Mouse (Mus musculus): Measurements from ENCODE around the gene Rasa2.

The Rasa2 gene

DNA sequence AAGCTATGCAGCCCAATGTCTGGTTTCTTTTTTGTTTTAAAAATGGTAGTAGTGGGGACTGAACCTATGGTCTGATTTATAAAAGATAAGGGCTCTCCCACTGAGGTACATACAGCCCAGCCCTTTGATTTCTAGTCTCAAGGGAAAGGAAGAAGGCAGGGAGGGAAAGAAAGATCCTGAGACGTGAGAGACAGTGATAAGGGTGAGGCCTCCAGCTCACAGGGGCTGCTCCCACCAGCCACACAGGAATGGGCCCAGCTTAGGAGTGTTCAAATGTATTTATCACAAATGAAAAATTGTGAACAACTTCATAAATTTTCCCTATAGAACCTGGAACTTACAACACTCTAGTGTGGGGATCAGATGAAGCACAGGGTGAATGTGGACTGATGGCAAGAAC lies 72.8 kb downstream of the Rasa2 start:
- POLR2A ChIA-PET = interaction anchor here in 3 of 4 experiments (0.9 to 2.5 kb wide), 5 partner anchors 11 to 153 kb away, joined by 3 to 6 read pairs (median 3); no protein-coding TSS in a partner anchor
- CTCF ChIA-PET = interaction anchor here in 2 of 4 experiments (0.5 to 1.7 kb wide), 3 partner anchors 111 to 223 kb away, joined by 3 to 4 read pairs (median 3); no protein-coding TSS in a partner anchor

DNA sequence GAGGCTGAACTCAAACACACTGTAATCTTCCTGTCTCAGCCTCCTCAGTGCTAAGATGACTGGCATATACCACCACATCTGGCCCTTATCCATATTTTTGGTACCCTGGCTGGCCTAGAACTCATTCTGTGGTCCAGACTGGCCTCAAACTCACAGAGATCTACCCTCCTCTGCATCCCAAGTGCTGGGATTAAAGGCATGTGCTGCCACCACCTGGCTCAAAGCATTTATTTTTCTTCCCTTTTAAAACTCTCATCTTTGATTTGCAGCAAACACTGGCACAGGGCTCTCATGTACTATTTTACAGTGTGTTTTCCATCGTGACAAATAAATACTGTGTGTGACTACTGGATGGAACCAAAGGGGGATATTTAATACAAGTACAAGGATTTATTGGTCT lies 77.3 kb downstream of the Rasa2 start:
- CTCF ChIA-PET = no interaction called here

DNA sequence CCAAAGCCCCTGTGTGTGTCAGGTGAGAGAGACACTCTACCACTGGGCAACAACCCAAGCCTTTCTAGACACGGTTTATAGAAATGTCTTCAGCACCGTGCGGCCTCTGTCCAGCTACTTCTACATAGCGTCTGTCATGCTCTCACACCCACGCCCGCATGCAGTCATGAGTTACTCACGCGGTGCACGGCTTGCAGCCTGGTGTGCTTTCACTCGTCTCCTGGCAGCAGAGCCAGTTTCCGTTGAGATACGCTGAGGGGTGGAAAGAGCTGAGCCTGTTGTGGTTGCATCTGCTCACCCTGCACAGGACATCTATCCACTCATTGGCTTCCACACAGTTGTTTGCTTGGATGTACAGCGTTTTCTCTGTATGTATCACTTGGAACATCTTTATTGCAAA lies 86.0 kb downstream of the Rasa2 start:
- ChIA-PET POLR2A (interaction anchor here in 1 of 4 experiments (0.9 kb wide), 1 partner anchor 15 kb away, joined by 3 read pairs; no protein-coding TSS in a partner anchor), CTCF (interaction anchor here in 1 of 4 experiments (0.6 kb wide), 1 partner anchor 545 kb away, joined by 3 read pairs; no protein-coding TSS in a partner anchor)

More for the DNA sequence above, 77.3 kb downstream of the Rasa2 start:
- POLR2A ChIA-PET = no interaction called here

DNA sequence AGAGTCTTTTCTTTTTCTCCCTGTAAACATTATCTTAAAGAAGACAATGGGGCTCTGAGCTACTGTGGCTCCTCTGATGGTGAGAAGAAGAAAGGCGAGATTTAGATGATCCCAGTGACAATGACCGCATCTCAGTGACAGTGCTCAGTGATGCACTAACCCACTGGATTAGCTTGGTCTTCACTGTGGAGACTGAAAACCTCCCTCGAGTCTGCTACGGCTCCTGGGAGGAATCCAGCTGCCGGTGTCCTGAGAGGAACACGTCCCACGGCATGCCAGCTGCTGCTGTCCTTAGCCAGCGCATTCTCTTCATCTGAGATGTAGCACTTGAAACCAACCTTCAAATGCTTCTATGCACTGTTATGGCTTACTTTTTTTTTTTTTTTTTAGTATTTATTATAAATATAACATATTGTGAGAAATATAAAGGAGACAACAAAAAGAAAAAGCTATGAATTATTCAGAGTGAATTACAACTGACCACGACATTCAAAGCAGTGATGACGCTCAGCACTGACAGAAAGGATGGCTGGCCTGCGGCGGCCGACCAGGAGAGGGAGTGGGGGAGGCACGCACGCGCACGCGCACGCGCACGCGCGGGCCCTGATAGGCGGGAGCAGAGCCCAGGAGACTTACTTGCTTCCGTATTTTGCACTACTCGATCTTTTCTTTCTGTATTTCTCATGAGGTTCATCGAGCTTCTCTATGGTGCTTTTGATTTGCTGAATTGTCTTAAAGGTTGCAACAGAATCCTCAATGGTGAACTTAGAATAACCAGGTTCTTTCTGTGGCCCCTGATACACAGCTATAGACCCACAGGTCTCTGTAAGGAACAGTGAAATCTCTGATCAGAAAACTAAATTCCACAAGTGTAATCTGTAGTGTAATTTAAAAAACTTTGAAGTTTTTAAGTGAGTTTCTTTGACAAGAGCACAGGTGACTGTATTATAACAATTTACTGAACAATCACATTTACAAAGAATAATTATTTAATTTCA lies 87.5 kb downstream of the Rasa2 start:
- POLR2A ChIA-PET = interaction anchor here in 3 of 4 experiments (0.5 to 2.8 kb wide), 12 partner anchors 10 to 552 kb away, joined by 3 to 9 read pairs (median 4); no protein-coding TSS in a partner anchor
- CTCF ChIA-PET = interaction anchor here in 2 of 4 experiments (0.6 to 0.8 kb wide), 2 partner anchors 125 to 370 kb away, joined by 3 read pairs; no protein-coding TSS in a partner anchor

DNA sequence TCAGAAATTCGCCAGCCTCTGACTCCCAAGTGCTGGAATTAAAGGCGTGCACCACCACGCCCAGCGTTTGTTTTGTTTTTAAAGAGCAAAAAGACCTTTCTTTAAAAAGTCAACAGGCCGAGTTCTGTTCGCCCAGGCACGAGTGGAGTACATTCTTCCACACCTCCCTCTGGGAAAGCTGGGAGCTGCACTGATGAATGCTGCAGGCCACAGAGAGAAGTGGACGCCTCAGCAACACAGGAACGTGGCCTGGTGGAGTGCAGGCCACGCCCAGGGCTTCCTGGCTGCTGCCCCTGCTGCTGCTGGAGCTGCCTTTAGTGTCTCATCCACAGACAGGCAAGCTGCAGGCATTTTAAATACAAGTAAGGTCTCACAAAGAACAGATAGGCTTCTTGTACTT lies 92.5 kb downstream of the Rasa2 start:
- POLR2A ChIA-PET = interaction anchor here in 3 of 4 experiments (0.6 to 1.6 kb wide), 5 partner anchors 8 to 173 kb away, joined by 3 to 10 read pairs (median 4); no protein-coding TSS in a partner anchor
- CTCF ChIA-PET = interaction anchor here in 1 of 4 experiments (0.7 kb wide), 1 partner anchor 132 kb away, joined by 5 read pairs; no protein-coding TSS in a partner anchor

DNA sequence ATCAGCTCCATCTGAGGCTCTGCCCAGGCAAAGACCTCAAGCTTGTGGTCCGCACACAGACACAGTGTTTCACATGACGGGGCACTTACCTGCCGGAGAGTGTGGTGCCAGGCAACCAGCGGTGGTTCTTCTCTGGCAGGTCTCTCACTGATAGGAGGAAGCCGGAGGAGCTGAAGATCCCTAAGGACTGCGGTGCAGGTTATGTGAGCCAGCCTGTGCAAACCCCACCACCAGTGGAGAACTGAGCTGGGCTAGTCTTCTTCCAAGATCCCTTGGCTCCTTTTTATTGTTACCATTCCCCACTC lies 93.8 kb downstream of the Rasa2 start:
- CTCF ChIA-PET = interaction anchor here in 2 of 4 experiments (0.6 to 1.4 kb wide), 3 partner anchors 11 to 298 kb away, joined by 3 to 6 read pairs (median 4); no protein-coding TSS in a partner anchor
- POLR2A ChIA-PET = interaction anchor here (0.6 to 3.4 kb wide), 30 partner anchors 9 to 440 kb away, joined by 3 to 12 read pairs (median 3); partner anchors contain the start of genes Gm28729 (in 3 of the 4) and Zbtb38 (in 1 of the 4)

DNA sequence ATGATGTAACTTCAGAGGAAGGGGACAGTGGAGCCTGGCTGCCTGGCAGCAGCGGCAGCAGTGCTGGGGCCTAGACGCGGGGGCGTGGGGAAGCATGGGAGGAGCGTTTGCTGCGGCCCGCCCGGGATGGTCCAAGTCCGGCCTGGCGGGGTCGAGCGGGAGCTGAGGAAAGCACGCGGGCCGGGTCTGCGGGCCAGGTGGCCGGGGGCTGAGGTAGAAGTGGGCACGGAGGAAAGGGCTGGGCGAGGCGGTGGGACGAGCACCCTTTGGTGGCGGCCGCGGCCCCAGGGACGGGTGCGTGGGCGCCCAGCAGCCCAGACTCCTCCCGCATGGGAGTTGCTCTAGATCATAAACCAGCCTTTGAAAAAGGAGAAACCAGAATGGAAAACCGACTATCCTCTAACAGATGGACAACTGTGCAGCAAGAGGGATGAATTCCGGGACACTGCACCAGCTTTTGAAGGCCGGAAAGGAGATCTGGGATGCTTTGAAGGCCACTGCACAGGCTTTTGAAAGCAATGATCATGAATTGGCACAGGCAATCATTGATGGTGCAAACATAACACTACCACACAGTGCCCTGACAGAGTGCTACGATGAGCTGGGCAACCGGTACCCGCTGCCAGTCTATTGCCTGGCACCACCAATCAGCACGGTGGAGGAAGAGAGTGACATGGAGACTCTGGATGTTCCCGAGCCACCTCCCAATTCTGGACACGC lies 94.4 kb downstream of the Rasa2 start:
- POLR2A ChIA-PET = interaction anchor here (0.6 to 3.4 kb wide), 30 partner anchors 9 to 365 kb away, joined by 3 to 12 read pairs (median 3); partner anchors contain the start of genes Gm28729 (in 3 of the 4) and Zbtb38 (in 1 of the 4)
- CTCF ChIA-PET = interaction anchor here in 3 of 4 experiments (0.6 to 1.4 kb wide), 4 partner anchors 10 to 298 kb away, joined by 3 to 6 read pairs (median 4); no protein-coding TSS in a partner anchor

DNA sequence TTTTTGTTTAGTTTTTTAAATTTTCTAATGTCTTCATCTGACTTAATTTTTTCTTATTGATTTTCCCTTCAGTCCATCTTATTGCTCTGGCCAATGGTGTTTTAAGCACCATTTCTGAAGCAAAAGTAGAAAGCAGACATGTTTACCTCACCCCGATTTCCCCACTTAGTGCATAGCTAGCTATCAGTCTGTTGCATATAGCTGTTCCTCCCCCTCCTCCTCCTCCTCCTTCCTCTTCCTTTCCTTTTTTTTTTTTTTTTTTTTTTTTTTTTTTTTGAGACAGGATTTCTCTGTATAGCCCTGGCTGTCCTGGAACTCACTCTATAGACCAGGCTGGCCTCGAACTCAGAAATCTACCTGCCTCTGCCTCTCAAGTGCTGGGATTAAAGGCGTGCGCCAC lies 95.3 kb downstream of the Rasa2 start:
- POLR2A ChIA-PET = interaction anchor here (0.6 to 3.4 kb wide), 9 partner anchors 9 to 555 kb away, joined by 3 to 12 read pairs (median 4); partner anchors contain the start of gene Gm28729 (in 1 of the 4)
- CTCF ChIA-PET = interaction anchor here in 1 of 4 experiments (0.6 kb wide), 1 partner anchor 425 kb away, joined by 10 read pairs; no protein-coding TSS in a partner anchor

DNA sequence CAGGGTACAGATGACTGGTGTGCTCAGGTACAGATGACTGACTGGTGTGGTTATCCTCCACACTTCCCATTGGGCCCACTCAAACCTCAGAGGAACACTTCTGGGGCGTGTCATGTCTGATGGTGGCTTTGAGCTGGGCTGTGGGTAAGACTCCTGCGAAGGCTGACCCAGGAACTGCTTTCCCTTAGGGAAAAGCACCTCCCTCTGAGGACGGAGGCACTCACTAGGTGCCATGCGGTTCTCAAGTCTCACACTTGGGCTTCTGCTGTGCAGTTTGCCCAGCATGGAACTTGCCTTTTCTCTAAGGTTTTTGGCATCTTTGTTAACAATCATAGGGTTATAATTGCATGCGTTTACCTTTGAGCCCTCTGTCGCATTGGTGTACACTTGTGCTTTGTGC lies 96.0 kb downstream of the Rasa2 start:
- CTCF ChIA-PET = no interaction called here
- POLR2A ChIA-PET = interaction anchor here in 3 of 4 experiments (0.6 to 3.4 kb wide), 4 partner anchors 11 to 554 kb away, joined by 3 to 12 read pairs (median 3); partner anchors contain the start of gene Gm28729 (in 1 of the 3)

DNA sequence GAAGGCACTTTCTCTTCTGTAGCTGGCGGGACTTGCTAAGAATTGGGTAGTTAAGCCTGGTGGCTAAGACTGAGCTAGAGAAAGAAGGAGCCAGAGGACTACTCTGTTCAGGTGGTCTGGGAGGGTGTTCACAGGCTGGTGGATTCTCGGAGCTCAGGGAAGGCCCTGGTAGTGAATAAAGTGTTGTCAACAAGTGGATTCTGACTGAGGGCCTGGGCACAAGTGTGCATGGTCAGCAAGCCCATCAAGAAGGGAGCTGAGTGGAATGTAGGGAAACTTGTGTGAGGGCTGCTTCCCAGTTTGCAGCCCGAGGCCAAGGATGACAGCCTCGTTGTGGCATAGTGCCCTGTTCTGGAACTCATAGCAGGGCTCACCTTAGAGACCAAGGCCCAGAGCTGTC lies 97.2 kb downstream of the Rasa2 start:
- POLR2A ChIA-PET = interaction anchor here in 2 of 4 experiments (0.5 to 1.4 kb wide), 4 partner anchors 9 to 181 kb away, joined by 3 to 5 read pairs (median 4); partner anchors contain the start of gene Gm28729 (in 1 of the 2)
- CTCF ChIA-PET = interaction anchor here in 1 of 4 experiments (0.6 to 0.7 kb wide), 2 partner anchors 13 to 64 kb away, joined by 3 to 4 read pairs; no protein-coding TSS in a partner anchor

DNA sequence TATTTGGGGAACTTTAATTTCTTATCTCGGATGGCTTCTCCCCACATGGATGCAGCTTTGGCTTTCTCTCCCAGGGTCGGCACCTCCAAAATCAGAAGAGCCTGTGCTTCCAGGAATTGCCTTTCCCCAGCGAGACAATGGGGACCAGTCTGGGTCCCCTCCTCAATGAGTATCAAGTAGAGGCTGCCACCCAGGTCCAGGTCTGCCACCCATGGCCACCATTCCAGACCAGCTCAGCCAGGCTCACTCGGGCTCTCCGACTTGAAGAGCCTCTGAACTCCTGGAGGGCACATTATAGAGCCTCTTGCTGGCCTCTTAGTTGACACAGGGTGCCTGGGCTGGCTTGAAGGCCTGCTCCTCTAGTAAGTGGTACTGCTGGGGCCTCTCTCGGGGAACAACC lies 97.9 kb downstream of the Rasa2 start:
- POLR2A ChIA-PET = interaction anchor here in 2 of 4 experiments (0.9 to 1.8 kb wide), 6 partner anchors 9 to 172 kb away, joined by 3 to 6 read pairs (median 4); partner anchors contain the start of gene Gm28729 (in 1 of the 2)
- CTCF ChIA-PET = interaction anchor here (0.5 to 1.6 kb wide), 5 partner anchors 10 to 1887 kb away, joined by 3 to 4 read pairs (median 3); no protein-coding TSS in a partner anchor

DNA sequence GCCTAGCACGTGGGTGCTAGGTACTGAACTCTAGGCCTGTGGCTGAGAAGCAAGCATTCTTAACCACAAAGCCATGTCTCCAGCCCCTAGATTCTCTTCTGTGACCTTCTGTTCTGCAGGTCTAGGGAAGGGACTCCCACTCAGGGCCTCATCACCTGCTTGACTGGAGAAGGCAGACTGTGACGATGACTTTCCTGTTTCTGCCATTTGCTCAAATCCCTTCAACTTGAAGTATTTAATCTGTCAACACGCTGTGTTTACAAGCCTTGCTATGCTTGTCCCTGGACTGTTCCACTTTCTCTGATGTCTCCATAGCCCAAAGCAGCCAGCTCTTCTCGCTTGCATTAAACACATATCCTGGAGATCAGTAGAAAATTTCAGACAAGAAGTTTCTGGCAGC lies 98.9 kb downstream of the Rasa2 start:
- ChIA-PET POLR2A (interaction anchor here in 2 of 4 experiments (0.8 to 1.8 kb wide), 6 partner anchors 10 to 747 kb away, joined by 3 to 6 read pairs (median 3); no protein-coding TSS in a partner anchor), CTCF (interaction anchor here in 2 of 4 experiments (1.2 to 1.6 kb wide), 2 partner anchors 9 to 341 kb away, joined by 3 read pairs; no protein-coding TSS in a partner anchor)

DNA sequence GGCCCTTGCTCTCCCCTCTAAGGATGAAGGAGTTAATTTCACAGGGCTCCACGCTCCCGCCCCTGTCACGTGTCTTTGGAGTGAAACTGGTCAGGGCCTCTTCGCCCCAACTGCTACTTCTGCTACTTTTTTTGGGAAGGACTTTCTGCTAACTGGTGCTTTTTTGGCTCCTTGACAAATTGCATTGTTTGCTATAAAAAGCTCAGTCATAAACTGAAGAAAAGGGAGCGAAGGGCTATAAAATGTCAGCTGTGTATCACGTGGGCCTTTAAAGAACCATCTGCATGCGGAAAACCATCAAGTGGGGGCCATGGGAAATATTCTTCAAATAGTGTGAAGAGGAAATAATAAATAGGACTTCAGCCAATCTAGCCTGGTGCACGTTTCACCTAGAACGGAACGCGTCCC lies 100.7 kb downstream of the Rasa2 start:
- CTCF ChIA-PET = interaction anchor here in 1 of 4 experiments (1.0 kb wide), 1 partner anchor 27 kb away, joined by 3 read pairs; no protein-coding TSS in a partner anchor
- POLR2A ChIA-PET = interaction anchor here in 3 of 4 experiments (0.6 to 1.6 kb wide), 13 partner anchors 9 to 411 kb away, joined by 3 to 10 read pairs (median 4); partner anchors contain the start of gene Gk5 (in 1 of the 3)

DNA sequence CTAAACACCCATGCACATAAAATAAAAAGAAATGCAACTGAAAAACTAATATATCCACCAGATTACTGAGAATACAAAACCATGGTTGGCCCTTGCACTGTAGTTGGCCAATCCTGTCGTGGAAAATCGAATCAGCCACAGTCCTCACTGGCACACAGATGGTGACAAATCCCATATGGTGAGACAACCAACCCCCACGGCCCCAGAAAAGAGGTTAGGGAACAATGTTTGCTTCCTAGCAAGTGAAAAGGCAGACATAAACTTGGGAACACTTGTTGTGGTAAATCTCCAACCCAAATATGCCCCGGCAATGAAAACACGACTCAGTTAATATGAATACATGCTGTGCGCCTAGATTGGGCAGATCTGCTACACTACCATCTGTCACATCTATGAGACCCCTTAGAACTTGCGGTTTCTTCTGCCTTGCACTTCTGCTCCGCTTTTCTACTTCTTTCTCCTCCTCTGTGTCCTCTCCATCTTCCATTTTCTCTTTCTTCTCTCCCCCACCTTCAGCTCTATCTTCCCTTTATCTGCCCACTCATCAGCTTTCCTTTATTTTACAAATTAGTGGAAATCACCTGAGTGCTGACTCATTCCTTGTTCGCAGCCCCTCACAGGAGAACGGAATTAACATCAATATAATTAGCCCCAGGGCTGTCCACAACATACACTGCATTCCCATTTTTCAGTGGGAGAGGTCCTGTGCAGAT lies 101.3 kb downstream of the Rasa2 start:
- CTCF ChIA-PET = interaction anchor here in 1 of 4 experiments (1.0 kb wide), 1 partner anchor 26 kb away, joined by 3 read pairs; no protein-coding TSS in a partner anchor
- POLR2A ChIA-PET = interaction anchor here in 3 of 4 experiments (0.6 to 1.6 kb wide), 19 partner anchors 9 to 411 kb away, joined by 3 to 10 read pairs (median 3); partner anchors contain the start of gene Gk5 (in 1 of the 3)

DNA sequence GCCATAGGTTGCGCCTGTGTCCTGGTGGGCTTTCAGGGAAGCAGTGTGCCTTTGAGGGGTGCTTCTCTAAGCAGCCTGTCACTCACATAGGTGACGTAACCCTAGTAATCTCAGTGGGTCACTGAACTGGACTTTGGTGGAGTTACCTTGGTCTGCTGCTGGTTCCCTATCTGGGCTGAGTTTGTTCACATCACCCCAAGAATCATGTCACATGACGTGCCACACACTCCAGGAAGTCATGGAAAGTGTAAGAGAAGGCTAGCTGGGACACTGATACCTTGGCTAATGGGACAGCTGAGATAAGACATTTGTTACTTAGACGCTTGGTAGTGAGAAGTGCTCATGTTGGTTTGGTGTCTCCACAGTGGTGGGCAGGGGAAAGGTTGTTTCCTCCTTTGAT lies 105.4 kb downstream of the Rasa2 start:
- POLR2A ChIA-PET = interaction anchor here in 3 of 4 experiments (0.9 to 2.3 kb wide), 9 partner anchors 11 to 363 kb away, joined by 3 to 10 read pairs (median 4); no protein-coding TSS in a partner anchor
- CTCF ChIA-PET = interaction anchor here in 3 of 4 experiments (0.6 to 1.8 kb wide), 6 partner anchors 11 to 436 kb away, joined by 3 to 6 read pairs (median 4); no protein-coding TSS in a partner anchor

DNA sequence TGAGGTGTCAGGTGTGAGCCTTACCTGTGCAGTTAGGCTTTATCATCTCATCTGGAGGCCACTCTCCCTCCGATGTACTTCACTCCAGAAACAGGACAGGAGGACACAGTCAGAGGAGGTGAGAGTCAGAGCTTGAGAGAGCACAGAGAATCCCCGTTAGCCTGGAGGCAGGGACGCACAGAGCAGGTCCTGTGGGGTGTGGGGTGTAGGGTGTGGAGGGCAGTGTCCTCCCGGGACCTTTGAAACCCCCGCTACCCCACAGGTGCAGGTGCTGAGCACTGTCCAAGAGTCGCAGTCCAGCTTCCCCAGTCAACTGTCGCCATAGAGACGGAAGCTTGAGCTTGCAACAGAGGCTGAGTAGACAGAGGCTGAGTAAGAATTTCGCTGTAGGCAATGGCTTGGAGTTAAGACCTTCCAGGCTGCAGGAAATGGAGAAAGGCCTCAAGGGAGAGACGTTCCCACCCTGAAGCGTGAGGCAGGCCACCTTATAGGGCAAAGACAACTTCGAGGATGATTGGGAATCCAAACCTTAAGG lies 106.4 kb downstream of the Rasa2 start, which contains the start of gene Gm28729:
Gene Gm28729 (minus strand): TSS at position 293 of the 535 bp plus-strand sequence.
- CTCF ChIA-PET = interaction anchor here in 2 of 4 experiments (0.6 to 1.8 kb wide), 2 partner anchors 26 to 293 kb away, joined by 6 to 9 read pairs; no protein-coding TSS in a partner anchor

More for the DNA sequence above, 106.4 kb downstream of the Rasa2 start, which contains the start of gene Gm28729:
- POLR2A ChIA-PET = interaction anchor here in 3 of 4 experiments (0.5 to 2.8 kb wide), 8 partner anchors 9 to 364 kb away, joined by 3 to 12 read pairs (median 4); no protein-coding TSS in a partner anchor

Data from embryonic stem cell, embryonic (primary cell).